Mouse (Mus musculus): ENCODE data around the gene Dnase1.
"Not testable (repeated sequence)": the region's sequence is repeated elsewhere in the genome, so short reads cannot be mapped to it uniquely, and the experiment has no call there.

The Dnase1 gene

DNA sequence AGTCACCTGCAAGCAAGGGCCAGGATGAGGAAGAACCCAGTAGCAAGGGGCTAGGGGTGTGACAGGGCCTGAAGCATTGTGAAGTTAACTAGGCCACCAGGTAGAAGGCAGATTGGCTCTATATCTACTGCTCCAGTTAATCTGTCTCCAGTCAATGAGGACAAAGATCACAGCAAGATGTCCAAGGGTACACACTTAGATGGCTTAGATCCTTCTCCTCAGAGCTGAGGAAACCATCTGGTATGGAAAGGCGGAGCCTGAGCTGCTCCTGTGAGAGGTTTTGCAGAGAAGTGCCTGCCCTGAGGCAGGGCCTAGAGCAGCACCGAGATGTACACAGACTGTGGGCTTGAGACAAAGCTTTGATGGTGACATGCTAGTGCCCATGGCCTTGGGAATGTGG is 7.4 kb downstream of the Dnase1 start:
- DNase-seq (ENCODE audit: low spot score in 2 of 2): no peak

DNA sequence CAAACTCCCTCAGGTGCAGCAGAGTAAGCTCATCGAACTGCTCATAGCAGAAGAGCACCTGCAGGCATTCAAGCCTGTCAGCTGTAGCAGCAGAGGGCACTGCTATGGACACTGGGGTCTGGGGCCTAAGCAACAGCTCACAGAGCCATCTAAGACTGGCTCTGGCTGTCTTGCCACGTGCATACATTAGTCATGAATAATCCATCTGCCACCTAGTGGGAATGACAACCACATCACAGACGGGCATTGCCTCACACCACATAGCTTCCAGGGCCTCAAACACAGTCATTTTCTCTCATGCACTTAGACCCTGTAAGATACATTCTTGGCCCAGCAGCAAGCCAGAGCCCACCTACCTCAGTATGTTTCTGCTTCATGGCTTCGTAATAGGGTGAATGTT is 8.8 kb downstream of the Dnase1 start:
- DNase-seq (ENCODE audit: low spot score in 2 of 2): no peak

DNA sequence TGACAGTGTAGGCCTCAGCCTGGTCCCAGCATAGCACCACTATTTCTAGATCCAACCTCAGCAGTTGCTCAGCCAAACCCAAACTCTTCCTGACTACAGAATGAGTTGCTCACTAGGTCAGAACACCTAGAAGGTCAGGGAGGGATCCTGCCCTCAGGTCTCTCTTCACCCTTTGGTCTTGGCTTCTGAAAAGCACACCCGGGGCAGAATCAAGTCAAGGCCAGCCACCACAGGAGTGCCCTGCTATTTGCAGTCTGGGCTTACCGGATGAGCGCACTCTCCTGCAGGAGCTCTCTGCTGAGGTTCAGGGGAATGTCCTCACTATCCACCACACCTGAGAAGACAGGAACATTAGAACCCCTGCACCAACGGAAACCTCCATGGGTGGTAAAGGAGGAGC is 15.9 kb downstream of the Dnase1 start:
- no peak for DNase-seq (ENCODE audit: low spot score in 2 of 2)

DNA sequence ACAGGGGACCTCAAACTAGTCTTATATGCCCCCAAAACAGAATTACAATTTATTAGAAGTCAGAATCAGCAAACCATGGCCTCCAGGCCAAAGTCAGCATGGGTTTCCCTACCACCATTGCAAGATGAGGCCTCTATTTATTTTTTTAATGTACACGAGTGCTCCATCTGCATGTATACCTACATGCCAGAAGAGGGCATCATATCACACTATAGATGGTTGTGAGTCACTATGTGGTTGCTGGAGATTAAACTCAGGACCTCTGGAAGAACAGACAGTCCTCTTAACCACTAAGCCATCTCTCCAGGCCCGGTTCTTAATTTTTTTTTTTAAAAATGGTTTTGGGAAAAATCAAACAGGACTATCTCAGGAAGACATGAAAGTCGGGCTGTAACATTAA is 17.1 kb downstream of the Dnase1 start:
- no peak for DNase-seq (ENCODE audit: low spot score in 2 of 2)

DNA sequence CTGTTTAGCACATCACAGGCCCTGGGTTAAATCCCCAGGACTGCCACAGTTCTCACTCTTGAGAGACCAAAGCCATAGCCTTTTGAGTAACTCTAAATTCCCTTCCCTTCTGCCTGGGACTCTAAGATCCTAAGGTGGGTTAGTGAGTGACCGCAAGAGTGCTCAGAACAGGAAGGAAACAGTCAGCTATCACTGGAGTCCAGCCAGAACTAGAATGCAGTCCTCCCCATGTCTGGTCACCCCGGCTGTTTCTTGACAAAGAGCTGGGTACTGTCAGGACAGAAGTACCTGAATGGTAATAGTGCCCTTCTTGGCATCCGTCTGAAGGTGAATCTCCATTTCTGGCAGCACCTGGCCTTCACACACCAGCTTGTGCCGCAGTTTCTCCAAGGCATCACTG is 28.2 kb downstream of the Dnase1 start:
- DNase-seq (ENCODE audit: low spot score in 2 of 2): no peak

DNA sequence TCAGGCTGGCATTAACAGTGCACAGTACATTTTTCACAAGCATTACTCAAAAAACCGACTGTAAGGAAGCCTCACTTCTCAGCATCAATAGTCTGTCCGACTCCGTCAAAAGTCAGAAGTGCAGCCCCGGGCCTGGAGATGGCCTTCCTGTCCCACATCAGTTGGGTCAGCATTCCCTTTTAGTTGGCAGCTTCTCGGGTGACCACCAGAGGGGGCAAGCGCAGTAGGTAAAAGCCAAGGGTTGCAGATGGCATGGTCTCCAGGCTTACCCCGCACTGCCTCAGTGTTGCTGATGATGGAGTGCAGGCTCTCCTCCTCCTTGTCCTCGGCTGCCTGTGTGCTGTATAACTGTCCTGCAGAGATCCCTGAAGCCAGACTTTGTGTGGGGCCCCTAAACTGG is 31.8 kb downstream of the Dnase1 start:
- peak; percentile 16 to 59 for DNase-seq (ENCODE audit: low spot score in 2 of 2)

DNA sequence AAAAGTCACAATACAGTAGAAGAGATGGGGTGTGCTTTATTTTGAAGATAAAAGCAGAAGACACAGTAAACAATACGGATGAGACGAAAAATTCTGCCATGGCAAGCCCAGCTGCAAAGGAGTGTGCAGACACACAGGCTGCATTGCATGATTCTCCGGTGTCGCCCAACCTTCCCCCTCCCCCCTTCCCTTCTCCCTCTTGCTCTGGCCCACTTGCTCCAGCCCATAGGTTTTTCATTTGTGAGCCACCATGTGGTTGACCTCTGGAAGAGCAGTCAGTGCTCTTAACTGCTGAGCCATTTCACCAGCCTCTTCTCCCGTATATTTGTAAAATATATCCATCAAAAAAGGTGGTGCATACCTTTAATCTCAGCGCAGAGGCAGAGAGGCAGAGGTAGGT is 37.6 kb downstream of the Dnase1 start:
- no peak for DNase-seq (ENCODE audit: low spot score in 2 of 2)

DNA sequence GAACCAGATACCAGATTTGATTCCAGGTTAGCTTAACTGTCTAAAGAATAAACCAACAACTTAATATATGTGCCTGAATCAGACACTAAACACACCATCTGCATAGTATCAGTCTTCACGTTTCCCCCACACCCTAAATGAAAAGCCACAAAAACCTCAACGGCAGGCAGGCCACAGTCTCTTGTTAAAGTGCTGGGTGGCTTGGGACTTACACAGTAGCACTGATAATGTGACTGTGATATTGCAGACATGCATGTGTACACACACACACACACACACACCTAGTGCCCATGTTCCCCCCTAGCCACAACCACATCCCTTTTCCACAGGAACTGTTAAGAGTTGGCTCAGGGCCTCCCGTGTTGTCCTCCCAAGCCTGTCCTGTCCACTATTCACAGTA is 38.1 kb downstream of the Dnase1 start:
- no peak for DNase-seq (ENCODE audit: low spot score in 2 of 2)

DNA sequence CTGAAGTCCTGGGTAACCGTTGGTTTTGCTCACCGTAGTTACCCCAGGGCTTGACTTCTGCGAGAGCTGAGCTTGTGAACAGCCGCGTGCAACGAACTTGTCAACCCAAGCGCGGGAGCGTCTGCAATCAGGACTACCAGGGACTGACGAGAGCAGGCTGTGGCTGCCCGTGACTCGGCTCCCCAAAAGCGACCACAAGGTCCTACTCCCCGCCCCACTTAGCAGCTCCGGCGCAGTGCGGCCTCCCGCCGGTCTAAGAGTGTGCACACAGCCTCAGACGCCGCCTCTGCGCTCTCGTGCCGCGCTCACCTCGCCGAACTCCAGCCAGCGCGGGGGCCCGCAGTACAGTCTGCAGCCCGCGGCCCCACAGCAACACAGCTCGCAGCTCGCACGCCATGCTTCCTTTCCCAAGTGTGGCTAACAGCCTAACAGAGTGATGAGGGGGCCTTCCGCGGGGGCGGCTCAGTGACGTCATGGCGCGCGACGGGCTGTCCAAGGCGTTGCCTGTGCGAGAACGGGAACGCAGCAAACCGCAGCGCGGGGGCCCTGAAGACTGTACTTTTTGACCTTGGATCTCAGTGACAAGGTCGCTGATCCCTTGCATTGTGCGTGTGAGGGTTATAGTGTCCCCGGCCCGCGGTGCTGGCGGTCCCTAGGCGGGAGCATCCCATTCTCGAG is 40.8 kb downstream of the Dnase1 start, which contains the start of gene Trap1:
Gene Trap1, minus strand, starts transcription at position 444 of the 678 bp plus-strand sequence.
- DNase-seq (ENCODE audit: low spot score in 2 of 2): peak; percentile 93 to 97

DNA sequence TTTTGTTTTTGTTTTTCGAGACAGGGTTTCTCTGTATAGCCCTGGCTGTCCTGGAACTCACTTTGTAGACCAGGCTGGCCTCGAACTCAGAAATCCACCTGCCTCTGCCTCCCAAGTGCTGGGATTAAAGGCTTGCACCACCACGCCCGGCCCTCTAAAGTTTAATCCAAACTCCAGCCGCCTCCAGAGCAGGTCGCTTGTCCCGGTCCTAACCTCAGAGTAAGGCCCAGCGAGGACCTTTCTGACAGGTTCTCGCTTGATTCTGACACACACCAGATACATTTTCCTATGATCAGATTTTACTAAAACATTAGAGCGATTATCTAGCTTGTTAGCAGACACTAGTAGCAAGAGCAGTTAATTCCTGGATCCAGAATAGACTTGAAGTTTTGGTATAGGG is 41.6 kb downstream of the Dnase1 start:
- not testable (repeated sequence) for DNase-seq (ENCODE audit: low spot score in 2 of 2)

DNA sequence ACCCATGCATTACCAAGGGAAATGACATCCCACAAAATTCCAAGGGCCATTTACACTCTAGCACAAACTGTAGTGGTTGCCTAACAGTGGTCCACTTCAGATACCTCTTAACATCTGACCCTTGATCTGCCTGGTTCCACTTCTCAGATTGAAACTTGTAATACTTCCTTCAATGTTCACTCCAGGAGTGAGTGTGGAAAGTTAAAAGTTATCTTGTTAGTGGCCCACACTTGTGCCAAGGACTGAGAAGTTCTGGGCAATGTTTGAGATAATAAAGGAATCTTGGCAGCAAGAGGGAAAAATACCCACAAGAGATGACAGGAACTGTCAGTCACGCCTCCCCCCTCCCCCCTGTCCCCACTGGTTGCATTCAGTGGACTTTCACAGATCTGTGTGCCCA is 42.9 kb downstream of the Dnase1 start:
- DNase-seq (ENCODE audit: low spot score in 2 of 2): no peak

DNA sequence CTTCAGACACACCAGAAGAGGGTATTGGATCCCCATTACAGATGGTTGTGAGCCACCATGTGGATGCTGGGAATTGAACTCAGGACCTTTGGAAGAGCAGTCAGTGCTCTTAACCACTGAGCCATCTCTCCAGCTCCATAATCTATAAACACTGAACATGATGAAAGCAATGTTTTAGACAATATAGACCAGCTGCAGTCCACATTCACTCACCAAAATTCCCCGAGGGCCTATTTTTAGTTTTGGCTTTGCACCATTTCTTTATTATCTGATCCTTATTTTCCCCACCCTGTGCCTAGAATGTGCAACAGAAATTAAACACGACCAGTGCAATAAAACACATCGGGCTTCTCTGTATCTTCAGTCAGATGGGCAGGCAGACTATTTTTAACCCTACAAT is 43.7 kb downstream of the Dnase1 start:
- DNase-seq (ENCODE audit: low spot score in 2 of 2): not testable (repeated sequence)

DNA sequence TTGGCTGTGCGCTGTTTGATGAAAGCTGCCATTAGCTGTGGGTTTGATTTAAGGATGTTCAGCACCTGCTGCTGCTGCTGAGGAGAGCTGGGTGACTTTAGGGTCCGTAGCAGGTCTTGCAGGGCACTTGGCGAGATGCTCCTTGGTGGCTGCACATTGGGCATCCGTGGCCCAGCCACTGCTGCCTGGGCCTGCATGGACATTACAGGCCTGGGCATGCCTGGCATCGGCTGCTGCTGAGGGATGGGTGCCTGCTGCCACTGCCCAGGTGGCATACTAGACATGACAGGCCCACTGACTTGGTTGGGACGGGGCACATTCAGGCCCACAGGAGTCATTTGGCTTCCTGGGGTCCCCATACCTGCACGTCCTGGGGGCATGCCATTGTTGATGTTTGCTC is 48.3 kb downstream of the Dnase1 start:
- DNase-seq (ENCODE audit: low spot score in 2 of 2): no peak

DNA sequence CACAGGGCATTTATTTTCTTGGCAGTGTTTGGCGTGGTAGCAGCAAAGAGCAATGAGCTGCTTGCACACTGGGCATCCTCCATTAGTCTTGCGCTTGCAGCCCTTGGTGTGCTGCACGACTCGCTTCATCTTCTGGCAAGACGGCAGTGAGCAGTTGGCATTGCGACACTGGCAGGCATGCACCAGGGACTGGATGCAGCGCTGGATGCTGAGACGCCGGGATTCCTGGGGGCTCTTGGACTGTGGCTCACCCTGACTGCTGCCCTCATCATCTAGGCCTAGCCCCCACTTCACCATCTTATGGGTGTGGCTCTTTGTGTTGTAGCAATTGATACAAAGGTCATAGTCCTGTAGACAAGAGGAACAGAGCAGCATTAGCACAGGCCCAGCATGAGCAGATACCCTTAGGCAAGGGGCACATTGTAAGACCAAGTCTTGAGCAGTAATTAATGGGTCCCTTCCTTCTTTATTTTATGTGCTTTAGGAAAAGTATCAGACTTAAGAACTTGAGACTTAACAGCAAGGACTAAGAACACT is 49.2 kb downstream of the Dnase1 start:
- no peak for DNase-seq (ENCODE audit: low spot score in 2 of 2)

DNA sequence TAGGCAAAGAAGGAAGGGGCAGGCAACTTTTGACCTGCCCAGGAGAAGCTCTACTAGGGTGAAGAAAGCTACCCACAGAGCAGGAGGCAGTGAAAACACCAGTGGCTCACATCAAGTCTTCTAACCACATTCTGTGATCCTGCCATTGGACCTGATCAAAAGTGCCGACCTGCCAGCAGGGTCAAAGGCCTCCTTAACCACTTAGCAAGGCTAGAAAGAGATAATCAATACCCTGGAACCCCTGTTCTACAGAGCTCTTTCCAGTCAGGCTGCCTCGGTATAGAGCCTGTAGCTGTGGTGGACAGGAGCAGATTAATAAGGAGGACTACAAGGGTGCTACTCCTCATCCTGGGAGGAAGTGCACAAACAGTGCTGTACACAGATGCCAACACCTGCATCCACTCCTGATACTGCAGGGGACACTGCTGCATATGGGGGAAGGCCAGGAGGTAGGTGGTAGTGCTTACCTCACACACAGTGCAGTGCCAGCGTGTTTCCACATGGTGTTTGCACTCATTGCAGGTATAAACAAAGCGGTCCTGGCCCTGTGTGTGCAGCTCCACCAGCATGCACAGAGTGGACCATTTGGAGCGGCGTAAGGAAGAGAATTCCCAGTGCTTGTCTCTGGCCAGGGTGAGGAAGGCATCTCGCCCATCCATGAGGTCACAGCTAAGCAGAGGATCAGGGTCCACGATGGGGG is 50.6 kb downstream of the Dnase1 start:
- DNase-seq (ENCODE audit: low spot score in 2 of 2): no peak

All from thymus, postnatal 10 days (tissue).